Mouse (Mus musculus) forebrain, postnatal 0 days (tissue): ENCODE results near the gene Aftph. TPM values are rescaled to one million over a fixed set of nuclear protein-coding genes. Genes with fewer than 3 reads are reported as not detected.

Source experiments
- ATAC-seq: fragments of 200-750 bp; cut with Nextera tagmentation; 2 replicates; pipeline ENCODE4 v1.8.0; 2017; ENCODE audit warnings: mild to moderate bottlenecking, moderate library complexity
- DNase-seq: peaks from one replicate; pipeline ENCODE4 v3.0.0-alpha.2; 2015
- H3K27ac ChIP-seq: fragments of 300-500 bp; sonication (generic); 2 replicates; pipeline ENCODE4 v1.5.1; 2014; ENCODE audit warnings: low read depth, mild to moderate bottlenecking, antibody characterized with exemption, low read length, moderate library complexity, mixed read lengths
- H3K27me3 ChIP-seq: fragments of 300-500 bp; sonication (generic); 2 replicates; pipeline ENCODE4 v1.6.1; 2014; ENCODE audit warnings: mild to moderate bottlenecking, low read length, mixed read lengths; ENCODE audit not compliant: insufficient read depth
- H3K36me3 ChIP-seq: fragments of 300-500 bp; sonication (generic); 2 replicates; pipeline ENCODE4 v1.6.1; 2014; ENCODE audit warnings: mild to moderate bottlenecking, moderate library complexity; ENCODE audit not compliant: insufficient read depth
- H3K4me1 ChIP-seq: fragments of 300-500 bp; sonication (generic); 2 replicates; pipeline ENCODE4 v1.6.1; 2014; ENCODE audit warnings: antibody characterized with exemption; ENCODE audit not compliant: insufficient read depth
- H3K4me2 ChIP-seq: fragments of 300-500 bp; sonication (generic); 2 replicates; pipeline ENCODE4 v1.6.1; 2014; ENCODE audit warnings: low read depth, mild to moderate bottlenecking, moderate library complexity
- H3K4me3 ChIP-seq: fragments of 300-500 bp; sonication (generic); 2 replicates; pipeline ENCODE4 v1.5.1; 2014; ENCODE audit warnings: low read depth, low read length, mixed read lengths
- H3K9ac ChIP-seq: fragments of 300-500 bp; sonication (generic); 2 replicates; pipeline ENCODE4 v1.6.1; 2014; ENCODE audit warnings: mild to moderate bottlenecking
- H3K9me3 ChIP-seq: fragments of 300-500 bp; sonication (generic); 2 replicates; pipeline ENCODE4 v1.6.1; 2016; ENCODE audit warnings: low read length
- CTCF ChIP-seq: sonication (generic); IDR thresholded peaks from 2 replicates; pipeline ENCODE4 v1.5.1; 2016; ENCODE audit warnings: antibody characterized with exemption, control low read depth, low read depth
- WGBS: fragments of 180-500 bp; shearing (Covaris S2); extraction: QIAGEN DNeasy Blood & Tissue Kit; methylation state at CpG from one replicate; pipeline ENCODE4 v1.1.7; 2014; 5-methylcytosine and 5-hydroxymethylcytosine counted together
- polyA plus RNA-seq: library from polyadenylated mRNA; unstranded; fragments of >200 nt; fragmentation: Nextera tagmentation; extraction: Ambion mirVana; gene quantifications from 2 replicates; pipeline ENCODE4 v1.2.1, GENCODE M21; 2015
- total RNA-seq: library from RNA; depleted of rRNA; stranded (reverse); fragments of >200 nt; gene quantifications from 2 replicates; pipeline ENCODE4 v1.2.3, GENCODE M21; 2014

Gene Aftph
- total and polyA plus RNA-seq, 2 experiments from 2014 or later, result 24.2 to 73.9 TPM

- WGBS, result 81% methylated on average over 6 of the region's 6 CpGs
- H3K9ac ChIP-seq, result no peak overlapping the region
- H3K4me1 ChIP-seq, result no peaks in the 10 kb centered on the region
- DNase-seq (no peak), ATAC-seq (no peak)
- TF ChIP-seq CTCF, result no peak
- no peaks in the 10 kb centered on the region for H3K9me3 ChIP-seq
- H3K27me3 ChIP-seq, result no peaks in the 10 kb centered on the region
- H3K4me3 ChIP-seq, result no peak overlapping the region
- H3K4me2 ChIP-seq, result no peak overlapping the region
- no peak overlapping the region for H3K27ac ChIP-seq
- no peaks in the 10 kb centered on the region for H3K36me3 ChIP-seq
Observed at GRCm38 (mm10) chr11:20672513-20672912, 68.9 kb downstream of the Aftph start.

- no peaks in the 10 kb centered on the region for H3K9me3 ChIP-seq
- 54% methylated on average over 6 of the region's 6 CpGs for WGBS
- no peak overlapping the region for H3K4me3 ChIP-seq
- H3K36me3 ChIP-seq, result no peaks in the 10 kb centered on the region
- H3K4me2 ChIP-seq, result no peak overlapping the region
- no peaks in the 10 kb centered on the region for H3K4me1 ChIP-seq
- H3K27ac ChIP-seq, result no peak overlapping the region
- no peak overlapping the region for H3K9ac ChIP-seq
- H3K27me3 ChIP-seq, result no peaks in the 10 kb centered on the region
- ATAC-seq (no peak; the same call in 1 of the 2 replicates), DNase-seq (no peak)
- TF ChIP-seq CTCF, result peak; percentile 55
Observed at GRCm38 (mm10) chr11:20671789-20672392, 69.5 kb downstream of the Aftph start.

- WGBS, result 38% methylated on average over 9 of the region's 9 CpGs
Observed at GRCm38 (mm10) chr11:20664878-20665277, 76.5 kb downstream of the Aftph start.

GRCm38 (mm10) chr11:20663580-20664198 is 77.7 kb downstream of the Aftph start:
- Histone ChIP-seq H3K9ac (no peak overlapping the region), H3K4me2 (no peak overlapping the region), H3K27ac (no peak overlapping the region), H3K36me3 (no peaks in the 10 kb centered on the region), H3K4me1 (0 out of 2 replicates have a peak, but pooled peaks cover 3% of the 10 kb centered on the region), H3K27me3 (no peaks in the 10 kb centered on the region), H3K4me3 (no peak overlapping the region), H3K9me3 (no peaks in the 10 kb centered on the region)
- WGBS, result 10% methylated on average over 5 of the region's 5 CpGs
- TF ChIP-seq CTCF, result no peak
- ATAC-seq (peak; percentile 19; the same call in 1 of the 2 replicates), DNase-seq (no peak)

More at GRCm38 (mm10) chr11:20664878-20665277, 76.5 kb downstream of the Aftph start:
- 0 out of 2 replicates have a peak, but pooled peaks cover 3% of the 10 kb centered on the region for H3K4me1 ChIP-seq
- no peak overlapping the region for H3K9ac ChIP-seq
- no peaks in the 10 kb centered on the region for H3K27me3 ChIP-seq
- no peaks in the 10 kb centered on the region for H3K9me3 ChIP-seq
- H3K4me3 ChIP-seq, result no peak overlapping the region
- DNase-seq (no peak), ATAC-seq (0 out of 2 replicates have a peak, but pooled peaks have one; percentile 28)
- H3K4me2 ChIP-seq, result no peak overlapping the region
- no peaks in the 10 kb centered on the region for H3K36me3 ChIP-seq
- H3K27ac ChIP-seq, result no peak overlapping the region
- no peak for TF ChIP-seq CTCF

- DNase-seq, result no peak
- H3K4me1 ChIP-seq, result 0 out of 2 replicates have a peak, but pooled peaks cover 3% of the 10 kb centered on the region
- H3K36me3 ChIP-seq, result no peaks in the 10 kb centered on the region
- no peak overlapping the region for H3K4me2 ChIP-seq
- H3K4me3 ChIP-seq, result no peak overlapping the region
- H3K27me3 ChIP-seq, result no peaks in the 10 kb centered on the region
- WGBS, result 56% methylated on average over 7 of the region's 7 CpGs
- ATAC-seq, result no peak
- no peak overlapping the region for H3K9ac ChIP-seq
- no peak overlapping the region for H3K27ac ChIP-seq
- TF ChIP-seq CTCF, result no peak
- H3K9me3 ChIP-seq, result no peaks in the 10 kb centered on the region
Observed at GRCm38 (mm10) chr11:20662811-20663210, 78.6 kb downstream of the Aftph start.

GRCm38 (mm10) chr11:20661652-20662051 is 79.7 kb downstream of the Aftph start:
- H3K27me3 ChIP-seq, result no peaks in the 10 kb centered on the region
- no peak overlapping the region for H3K27ac ChIP-seq
- peak; percentile 76 for TF ChIP-seq CTCF
- ATAC-seq (peak; percentile 54), DNase-seq (no peak)
- H3K4me3 ChIP-seq, result no peak overlapping the region
- no peak overlapping the region for H3K9ac ChIP-seq
- no peaks in the 10 kb centered on the region for H3K9me3 ChIP-seq
- H3K36me3 ChIP-seq, result no peaks in the 10 kb centered on the region
- 36% methylated on average over 4 of the region's 4 CpGs for WGBS
- H3K4me1 ChIP-seq, result peaks cover 9% of the 10 kb centered on the region
- no peak overlapping the region for H3K4me2 ChIP-seq
